Mouse (Mus musculus) urinary bladder, postnatal 4 days (tissue): ENCODE measurements at regions not wholly inside any gene's neighbourhood (a gene's known extent, or its start where the extent isn't known, plus 50 kb on each side); places are given as distances from the start of the nearest gene placed in this dataset.

Source experiments
- DNase-seq, 2 experiments: peaks; one replicate each; pipeline ENCODE4 v3.0.0; 2021 to 2022; ENCODE audit warnings: low spot score in 2 of 2

GRCm38 (mm10) chr2:146625166-146625751 lies 113.1 kb upstream of the Ralgapa2 start:
- no peak for DNase-seq

- DNase-seq: no peak
Measured at GRCm38 (mm10) chr2:146626531-146626930, 114.4 kb upstream of the Ralgapa2 start.

GRCm38 (mm10) chr2:146630179-146630578 lies 118.0 kb upstream of the Ralgapa2 start:
- no peak for DNase-seq

GRCm38 (mm10) chr2:146631098-146631497 lies 119.0 kb upstream of the Ralgapa2 start:
- DNase-seq: no peak

- DNase-seq: peak in 1 of 2 experiments; percentile 65
Measured at GRCm38 (mm10) chr2:146633329-146634070, 121.4 kb upstream of the Ralgapa2 start.

GRCm38 (mm10) chr2:146637573-146637972 lies 125.4 kb upstream of the Ralgapa2 start:
- DNase-seq: no peak

GRCm38 (mm10) chr2:146646237-146646972 lies 134.3 kb upstream of the Ralgapa2 start:
- DNase-seq: no peak

GRCm38 (mm10) chr2:146646973-146647282 lies 134.8 kb upstream of the Ralgapa2 start:
- no peak for DNase-seq

- DNase-seq: no peak
Measured at GRCm38 (mm10) chr2:146661346-146661745, 149.2 kb upstream of the Ralgapa2 start.

- DNase-seq: no peak
Measured at GRCm38 (mm10) chr2:146672761-146673160, 160.6 kb upstream of the Ralgapa2 start.

GRCm38 (mm10) chr2:146681979-146682378 lies 169.8 kb upstream of the Ralgapa2 start:
- DNase-seq: no peak

- no peak for DNase-seq
Measured at GRCm38 (mm10) chr2:146685854-146686507, 169.7 kb upstream of the Kiz start.

- no peak for DNase-seq
Measured at GRCm38 (mm10) chr2:146688544-146688943, 167.1 kb upstream of the Kiz start.

GRCm38 (mm10) chr2:146693484-146693883 lies 162.2 kb upstream of the Kiz start:
- DNase-seq: no peak

- no peak for DNase-seq
Measured at GRCm38 (mm10) chr2:146694041-146694440, 161.6 kb upstream of the Kiz start.

- DNase-seq: no peak
Measured at GRCm38 (mm10) chr2:146696277-146696676, 159.4 kb upstream of the Kiz start.

- no peak for DNase-seq
Measured at GRCm38 (mm10) chr2:146696727-146697126, 158.9 kb upstream of the Kiz start.

GRCm38 (mm10) chr2:146710676-146711075 lies 145.0 kb upstream of the Kiz start:
- no peak for DNase-seq

GRCm38 (mm10) chr2:146721184-146721715 lies 134.4 kb upstream of the Kiz start:
- no peak for DNase-seq

- no peak for DNase-seq
Measured at GRCm38 (mm10) chr2:146722351-146723025, 133.2 kb upstream of the Kiz start.

- no peak for DNase-seq
Measured at GRCm38 (mm10) chr2:146723172-146723571, 132.5 kb upstream of the Kiz start.

GRCm38 (mm10) chr2:146723671-146724070 lies 132.0 kb upstream of the Kiz start:
- no peak for DNase-seq
